Mouse (Mus musculus): ENCODE measurements at regions not wholly inside any gene's neighbourhood (a gene's known extent, or its start where the extent isn't known, plus 50 kb on each side); places are given as distances from the start of the nearest gene placed in this dataset.

DNA sequence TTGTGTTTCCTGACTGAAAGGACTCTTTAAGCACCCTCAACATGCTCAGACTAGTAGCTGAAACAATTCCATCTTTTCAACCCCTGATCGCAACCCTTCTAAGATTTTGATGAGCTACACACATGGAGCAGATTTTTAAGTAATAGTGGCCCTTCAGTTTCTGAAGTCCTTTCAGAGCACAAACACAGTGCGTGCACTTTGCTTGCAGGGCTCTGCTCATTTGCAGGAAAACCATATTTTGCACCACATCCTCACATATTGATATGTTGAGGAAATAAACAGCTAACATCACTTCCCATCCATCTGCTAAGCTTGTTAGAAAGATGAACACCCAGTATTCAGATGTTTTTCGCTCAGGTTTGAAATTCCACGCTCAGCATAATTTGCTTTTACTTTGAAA is 344.6 kb upstream of the Acvr2a start:
- TF ChIP-seq CTCF (IDR thresholded peaks at IDR 0.05; ENCODE audit: borderline replicate concordance, insufficient read depth, low read depth, low read length) (no peak), POLR2A (IDR thresholded peaks at IDR 0.05; ENCODE audit: borderline replicate concordance, insufficient read depth, low read length) (no peak)
